Mouse (Mus musculus): Measurements from ENCODE around the gene Prpf38b. TPM values are rescaled to one million over a fixed set of nuclear protein-coding genes. Genes with fewer than 3 reads are reported as not detected.

Prpf38b gene
- total and polyA plus RNA-seq, 3 experiments, result 117 to 226 (median 216) TPM

- no peak for DNase-seq (ENCODE audit: low spot score)
- peaks cover 9% of the 10 kb centered on the region for H3K9me3 ChIP-seq (replicated peaks)
- ATAC-seq (ENCODE audit: extremely low read depth, insufficient number of reproducible peaks, low FRiP score, poor library complexity, severe bottlenecking), result no peak
- no peaks in the 10 kb centered on the region for H3K4me1 ChIP-seq (ENCODE audit: insufficient read depth, low read depth, low read length)
- TF ChIP-seq CTCF (IDR thresholded peaks at IDR 0.05; ENCODE audit: low read depth, low read length), result no peak
- no peaks in the 10 kb centered on the region for H3K36me3 ChIP-seq (replicated peaks)
- no peaks in the 10 kb centered on the region for H3K27me3 ChIP-seq (ENCODE audit: insufficient read depth, low read length)
- no peak within 1 kb of the TSS for H3K4me3 ChIP-seq (ENCODE audit: low read depth, low read length)
Observed at GRCm38 (mm10) chr3:108940001-108940633, 28.6 kb upstream of the Prpf38b start, which contains the start of gene Gm9857. TSS of gene Gm9857 (minus strand) at chr3:108940445.

GRCm38 (mm10) chr3:108939573-108939972, 28.0 kb upstream of the Prpf38b start, which contains the start of gene Henmt1:
TSS of gene Henmt1 (plus strand) at chr3:108939873.
- ATAC-seq (ENCODE audit: extremely low read depth, insufficient number of reproducible peaks, low FRiP score, poor library complexity, severe bottlenecking) (no peak), DNase-seq (ENCODE audit: low spot score) (no peak)
- Histone ChIP-seq H3K36me3 (replicated peaks) (no peaks in the 10 kb centered on the region), H3K9me3 (replicated peaks) (peaks cover 9% of the 10 kb centered on the region), H3K4me3 (ENCODE audit: low read depth, low read length) (no peak within 1 kb of the TSS), H3K27me3 (ENCODE audit: insufficient read depth, low read length) (no peaks in the 10 kb centered on the region), H3K4me1 (ENCODE audit: insufficient read depth, low read depth, low read length) (no peaks in the 10 kb centered on the region)
- TF ChIP-seq GATA2 (IDR thresholded peaks at IDR 0.05; ENCODE audit: borderline replicate concordance, low read depth, low read length) (no peak), TAL1 (conservative IDR thresholded peaks at IDR 0.05; ENCODE audit: low read depth, low read length) (no peak), GATA1 (IDR thresholded peaks at IDR 0.05; ENCODE audit: borderline replicate concordance, low read length) (no peak), POLR2AphosphoS5 (IDR thresholded peaks at IDR 0.05; ENCODE audit: insufficient replicate concordance, low read depth, low read length) (no peak), CTCF (IDR thresholded peaks at IDR 0.05; ENCODE audit: low read depth, low read length) (no peak)

GRCm38 (mm10) chr3:108938691-108939090, 27.2 kb upstream of the Prpf38b start:
- H3K4me3 ChIP-seq (ENCODE audit: low read depth, low read length), result no peak overlapping the region
- peaks cover 9% of the 10 kb centered on the region for H3K9me3 ChIP-seq (replicated peaks)
- H3K4me1 ChIP-seq (ENCODE audit: insufficient read depth, low read depth, low read length), result no peaks in the 10 kb centered on the region
- TF ChIP-seq CTCF (IDR thresholded peaks at IDR 0.05; ENCODE audit: low read depth, low read length) (no peak), GATA2 (IDR thresholded peaks at IDR 0.05; ENCODE audit: borderline replicate concordance, low read depth, low read length) (no peak), GATA1 (IDR thresholded peaks at IDR 0.05; ENCODE audit: borderline replicate concordance, low read length) (no peak), POLR2AphosphoS5 (IDR thresholded peaks at IDR 0.05; ENCODE audit: insufficient replicate concordance, low read depth, low read length) (no peak), TAL1 (conservative IDR thresholded peaks at IDR 0.05; ENCODE audit: low read depth, low read length) (no peak)
- ATAC-seq (ENCODE audit: extremely low read depth, insufficient number of reproducible peaks, low FRiP score, poor library complexity, severe bottlenecking) (no peak), DNase-seq (ENCODE audit: low spot score) (no peak)
- H3K27me3 ChIP-seq (ENCODE audit: insufficient read depth, low read length), result no peaks in the 10 kb centered on the region
- no peaks in the 10 kb centered on the region for H3K36me3 ChIP-seq (replicated peaks)

GRCm38 (mm10) chr3:108933557-108933956, 22.0 kb upstream of the Prpf38b start:
- H3K9me3 ChIP-seq (replicated peaks), result no peaks in the 10 kb centered on the region
- H3K4me3 ChIP-seq (ENCODE audit: low read depth, low read length), result no peak overlapping the region
- DNase-seq (ENCODE audit: low spot score) (no peak), ATAC-seq (ENCODE audit: extremely low read depth, insufficient number of reproducible peaks, low FRiP score, poor library complexity, severe bottlenecking) (no peak)
- TF ChIP-seq GATA2 (IDR thresholded peaks at IDR 0.05; ENCODE audit: borderline replicate concordance, low read depth, low read length) (no peak), GATA1 (IDR thresholded peaks at IDR 0.05; ENCODE audit: borderline replicate concordance, low read length) (no peak), CTCF (IDR thresholded peaks at IDR 0.05; ENCODE audit: low read depth, low read length) (no peak), POLR2AphosphoS5 (IDR thresholded peaks at IDR 0.05; ENCODE audit: insufficient replicate concordance, low read depth, low read length) (no peak), TAL1 (conservative IDR thresholded peaks at IDR 0.05; ENCODE audit: low read depth, low read length) (no peak)
- H3K36me3 ChIP-seq (replicated peaks), result no peaks in the 10 kb centered on the region
- no peaks in the 10 kb centered on the region for H3K4me1 ChIP-seq (ENCODE audit: insufficient read depth, low read depth, low read length)
- no peaks in the 10 kb centered on the region for H3K27me3 ChIP-seq (ENCODE audit: insufficient read depth, low read length)

- DNase-seq (ENCODE audit: low spot score) (no peak), ATAC-seq (ENCODE audit: extremely low read depth, insufficient number of reproducible peaks, low FRiP score, poor library complexity, severe bottlenecking) (no peak)
- no peaks in the 10 kb centered on the region for H3K27me3 ChIP-seq (ENCODE audit: insufficient read depth, low read length)
- TF ChIP-seq TAL1 (conservative IDR thresholded peaks at IDR 0.05; ENCODE audit: low read depth, low read length) (no peak), CTCF (IDR thresholded peaks at IDR 0.05; ENCODE audit: low read depth, low read length) (no peak), POLR2AphosphoS5 (IDR thresholded peaks at IDR 0.05; ENCODE audit: insufficient replicate concordance, low read depth, low read length) (no peak), GATA1 (IDR thresholded peaks at IDR 0.05; ENCODE audit: borderline replicate concordance, low read length) (no peak), GATA2 (IDR thresholded peaks at IDR 0.05; ENCODE audit: borderline replicate concordance, low read depth, low read length) (no peak)
- H3K9me3 ChIP-seq (replicated peaks), result no peaks in the 10 kb centered on the region
- H3K36me3 ChIP-seq (replicated peaks), result no peaks in the 10 kb centered on the region
- no peak overlapping the region for H3K4me3 ChIP-seq (ENCODE audit: low read depth, low read length)
- no peaks in the 10 kb centered on the region for H3K4me1 ChIP-seq (ENCODE audit: insufficient read depth, low read depth, low read length)
Observed at GRCm38 (mm10) chr3:108926308-108926707, 14.8 kb upstream of the Prpf38b start.

- no peak for ATAC-seq (ENCODE audit: extremely low read depth, insufficient number of reproducible peaks, low FRiP score, poor library complexity, severe bottlenecking)
- H3K27me3 ChIP-seq (ENCODE audit: insufficient read depth, low read length), result no peaks in the 10 kb centered on the region; the same call in 1 of the 2 replicates
- no peak for TF ChIP-seq GATA2 (IDR thresholded peaks at IDR 0.05; ENCODE audit: borderline replicate concordance, low read depth, low read length)
- no peak for TF ChIP-seq TAL1 (conservative IDR thresholded peaks at IDR 0.05; ENCODE audit: low read depth, low read length)
- no peak for TF ChIP-seq CTCF (IDR thresholded peaks at IDR 0.05; ENCODE audit: low read depth, low read length)
- TF ChIP-seq GATA1 (IDR thresholded peaks at IDR 0.05; ENCODE audit: borderline replicate concordance, low read length), result no peak
- TF ChIP-seq POLR2AphosphoS5 (IDR thresholded peaks at IDR 0.05; ENCODE audit: insufficient replicate concordance, low read depth, low read length), result no peak
- no peaks in the 10 kb centered on the region for H3K9me3 ChIP-seq (replicated peaks)
- no peaks in the 10 kb centered on the region for H3K4me1 ChIP-seq (ENCODE audit: insufficient read depth, low read depth, low read length)
- no peak for DNase-seq (ENCODE audit: low spot score)
- H3K36me3 ChIP-seq (replicated peaks), result no peaks in the 10 kb centered on the region
- H3K4me3 ChIP-seq (ENCODE audit: low read depth, low read length), result no peak overlapping the region
Observed at GRCm38 (mm10) chr3:108925677-108926076, 14.2 kb upstream of the Prpf38b start.

All from G1E (cell line).